Mouse (Mus musculus) megakaryocyte, embryonic 14.5 days (primary cell): Measurements from ENCODE around the gene Flrt2.

Experiments
- FLI1 ChIP-seq: IDR thresholded peaks from 2 replicates; pipeline ENCODE4 v1.6.1; 2012; ENCODE audit warnings: low read length, inconsistent platforms, mixed read lengths
- GATA1 ChIP-seq: IDR thresholded peaks from 3 replicates; pipeline ENCODE4 v1.6.1; 2012; ENCODE audit warnings: mixed read lengths, low read length, inconsistent platforms, borderline replicate concordance

DNA sequence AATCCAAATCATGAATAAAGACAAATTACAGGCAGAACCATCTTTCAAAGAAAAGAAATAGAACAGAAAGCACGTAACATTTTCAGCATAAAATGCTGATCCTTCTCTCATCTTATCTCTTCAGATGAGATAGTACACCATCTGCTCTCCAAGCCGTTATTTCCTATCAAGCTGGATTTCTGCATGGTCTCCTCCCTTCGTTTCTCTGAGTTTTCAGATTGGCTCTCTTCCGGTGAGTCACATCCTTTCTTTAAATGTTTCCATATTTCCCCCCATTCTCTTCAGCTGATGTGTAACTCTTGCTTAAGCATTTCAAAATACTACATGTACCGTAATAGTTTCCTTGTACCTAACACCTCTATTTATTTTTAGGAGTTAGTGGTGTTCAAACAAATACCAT is 16.3 kb upstream of the Flrt2 start:
- no peak for TF ChIP-seq FLI1
- no peak for TF ChIP-seq GATA1
